Mouse (Mus musculus) Patski (cell line): ENCODE data around the gene Ybx2. TPM values are rescaled to one million over a fixed set of nuclear protein-coding genes. Genes with fewer than 3 reads are reported as not detected.
"Not testable (repeated sequence)": the region's sequence is repeated elsewhere in the genome, so short reads cannot be mapped to it uniquely, and the experiment has no call there.

ENCODE experiments used
- ATAC-seq: fragments of 100-300 bp; one replicate; pipeline ENCODE4 v1.8.0; 2021
- CTCF ChIA-PET: fragments of 350-600 bp; sonication (Branson Sonifier 250); formaldehyde crosslinking; loops from one replicate; lab custom pipeline; 2022; ENCODE audit warnings: inconsistent platforms; lab: Charles Lee
- POLR2A ChIA-PET: fragments of 350-600 bp; sonication (Branson Sonifier 250); formaldehyde crosslinking; loops from one replicate; lab custom pipeline; 2022; ENCODE audit warnings: antibody characterized with exemption, inconsistent platforms; lab: Charles Lee
- DNase-seq: peaks from one replicate; pipeline ENCODE4 v3.0.0-alpha.2; 2011; ENCODE audit warnings: low read depth, low spot score
- H3K27me3 ChIP-seq: fragments of 371-371 bp; one replicate; pipeline ENCODE4 v1.5.1; 2021
- CTCF ChIP-seq: fragments of 100-300 bp; IDR thresholded peaks from one replicate; pipeline ENCODE4 v1.5.1; 2021
- in situ Hi-C: fragments of 300-500 bp; cut with MboI; formaldehyde crosslinking; loops from 3 replicates; pipeline ENCODE4 v1.11.1; 2018; ENCODE audit warnings: low pct_unique_long_range_greater_than_20kb, mixed read lengths
- polyA plus RNA-seq: library from polyadenylated mRNA; unstranded; gene quantifications from one replicate; pipeline ENCODE4 v1.2.3, GENCODE M21; 2021

Gene Ybx2
- polyA plus RNA-seq, 1 experiment from 2014 or later = 2.4 TPM

- ChIA-PET POLR2A (interaction anchor here (1.4 kb wide), 1 partner anchor 13 kb away, joined by 3 read pairs; no protein-coding TSS in a partner anchor), CTCF (interaction anchor here (1.5 to 6.8 kb wide), 2 partner anchors 14 to 18 kb away, joined by 3 to 85 read pairs; no protein-coding TSS in a partner anchor)
- ATAC-seq (no peak), DNase-seq (no peak)
- peaks cover 5% of the 10 kb centered on the region for H3K27me3 ChIP-seq
- TF ChIP-seq CTCF = peak; percentile 31
- in situ Hi-C loops = no loop called here
Observed at GRCm38 (mm10) chr11:69950807-69951459, 15.3 kb downstream of the Ybx2 start.

DNA sequence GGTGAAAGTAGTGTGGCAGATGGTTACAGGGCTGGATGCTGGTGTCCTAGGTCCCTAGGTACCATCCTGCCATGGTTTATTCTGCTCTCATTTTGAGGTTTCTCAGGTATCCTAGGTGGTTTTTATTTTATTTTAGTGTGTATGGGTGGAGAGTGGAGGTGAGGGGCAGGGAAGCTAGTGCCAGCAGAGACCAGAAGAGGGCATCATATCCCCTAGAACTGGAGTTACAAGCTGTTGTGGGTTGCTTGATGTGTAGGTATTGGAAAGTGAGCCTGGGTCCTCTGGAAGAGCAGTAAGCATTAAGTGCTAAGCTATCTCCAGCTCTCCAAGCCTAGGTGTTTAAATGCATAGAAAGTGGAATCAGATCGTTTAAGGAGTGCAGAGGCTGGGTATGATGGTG is 16.7 kb downstream of the Ybx2 start:
- ATAC-seq (no peak), DNase-seq (no peak)
- in situ Hi-C loops = no loop called here
- H3K27me3 ChIP-seq = peaks cover 7% of the 10 kb centered on the region
- CTCF ChIA-PET = interaction anchor here (1.3 to 6.8 kb wide), 3 partner anchors 19 to 72 kb away, joined by 4 to 85 read pairs (median 5); partner anchors contain the start of gene Kctd11
- peak; percentile 60 for TF ChIP-seq CTCF
- POLR2A ChIA-PET = no interaction called here

GRCm38 (mm10) chr11:69953267-69953915 is 17.8 kb downstream of the Ybx2 start:
- ChIA-PET POLR2A (no interaction called here), CTCF (interaction anchor here (1.3 to 6.8 kb wide), 3 partner anchors 20 to 73 kb away, joined by 4 to 85 read pairs (median 5); partner anchors contain the start of gene Kctd11)
- DNase-seq = no peak
- in situ Hi-C loops = no loop called here
- no peak for ATAC-seq
- H3K27me3 ChIP-seq = peaks cover 10% of the 10 kb centered on the region
- TF ChIP-seq CTCF = no peak

- in situ Hi-C loops, ATAC-seq, POLR2A ChIA-PET, DNase-seq: not testable (repeated sequence)
- CTCF ChIA-PET = interaction anchor here (0.9 to 1.2 kb wide), 3 partner anchors 12 to 23 kb away, joined by 3 to 5 read pairs (median 5); no protein-coding TSS in a partner anchor
- H3K27me3 ChIP-seq = peaks cover 18% of the 10 kb centered on the region
Observed at GRCm38 (mm10) chr11:69955618-69956017, 20.0 kb downstream of the Ybx2 start.

GRCm38 (mm10) chr11:69956218-69956617 is 20.6 kb downstream of the Ybx2 start:
- peaks cover 18% of the 10 kb centered on the region for H3K27me3 ChIP-seq
- DNase-seq = no peak
- in situ Hi-C loops = no loop called here
- no peak for ATAC-seq
- CTCF ChIA-PET = interaction anchor here (0.9 to 1.2 kb wide), 3 partner anchors 12 to 24 kb away, joined by 3 to 5 read pairs (median 5); no protein-coding TSS in a partner anchor
- POLR2A ChIA-PET = no interaction called here
- peak; percentile 53 for TF ChIP-seq CTCF

DNA sequence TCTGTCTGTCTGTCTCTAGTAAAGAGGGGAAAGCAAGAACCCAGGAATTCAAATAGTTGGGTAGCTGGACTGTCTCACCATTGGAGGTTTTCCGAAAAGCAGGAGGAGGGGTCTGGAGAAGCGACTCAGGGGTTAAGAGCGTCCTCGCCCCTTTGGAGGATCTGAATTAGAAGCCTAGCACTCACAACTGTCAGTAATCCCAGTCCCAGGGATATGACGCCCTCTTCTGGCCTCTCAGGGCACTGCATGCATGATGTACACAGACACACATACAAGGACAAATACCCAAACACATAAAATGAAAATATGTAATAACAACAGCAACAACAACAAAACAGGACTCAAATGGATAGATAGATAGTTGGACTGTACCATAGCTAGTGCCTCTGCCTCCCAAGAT is 25.0 kb downstream of the Ybx2 start:
- POLR2A ChIA-PET = no interaction called here
- TF ChIP-seq CTCF = no peak
- in situ Hi-C loops = no loop called here
- ATAC-seq (no peak), DNase-seq (no peak)
- H3K27me3 ChIP-seq = peaks cover 25% of the 10 kb centered on the region
- CTCF ChIA-PET = interaction anchor here (1.0 to 1.1 kb wide), 2 partner anchors 12 to 39 kb away, joined by 3 to 4 read pairs; partner anchors contain the start of gene Eif5a

GRCm38 (mm10) chr11:69961841-69962240 is 26.2 kb downstream of the Ybx2 start:
- ATAC-seq = no peak
- no peak for TF ChIP-seq CTCF

DNA sequence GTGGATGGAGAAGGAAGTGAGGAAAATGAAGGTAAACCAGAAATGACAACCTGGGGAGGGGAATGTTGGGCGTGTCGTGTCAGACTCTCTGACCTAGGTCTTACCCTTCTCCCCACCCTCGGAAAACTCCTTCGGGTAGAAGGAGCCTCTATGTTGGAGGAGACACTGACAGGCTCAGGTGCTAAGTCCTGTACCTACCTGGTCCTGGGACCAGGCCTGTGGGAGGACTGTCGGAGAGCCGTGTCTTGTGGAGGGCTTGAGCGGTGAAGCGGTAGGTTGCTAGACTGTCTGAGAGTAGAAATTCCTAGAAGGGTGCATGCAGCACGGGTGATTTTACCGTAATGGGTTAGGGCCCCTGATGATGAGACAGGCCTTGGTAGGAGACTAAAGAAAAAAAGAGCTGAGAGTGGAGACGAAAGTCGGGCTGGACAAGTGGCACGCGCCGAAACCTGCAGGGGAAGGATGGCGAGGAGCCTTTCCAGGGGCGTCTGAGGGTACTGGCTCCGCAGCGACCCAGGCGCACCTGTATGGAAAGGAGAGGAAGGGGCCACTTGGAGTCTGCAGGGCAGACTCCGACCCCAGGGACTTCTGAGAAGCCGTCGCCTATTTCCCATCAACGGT is 29.2 kb downstream of the Ybx2 start, which contains the start of gene Cldn7:
TSS of gene Cldn7 (plus strand) at position 130 of the 621 bp plus-strand sequence.
- H3K27me3 ChIP-seq = peaks cover 17% of the 10 kb centered on the region
- in situ Hi-C loops = no loop called here
- POLR2A ChIA-PET = no interaction called here
- DNase-seq = no peak
- CTCF ChIA-PET = no interaction called here
- no peak for TF ChIP-seq CTCF
- no peak for ATAC-seq

More at GRCm38 (mm10) chr11:69961841-69962240, 26.2 kb downstream of the Ybx2 start:
- CTCF ChIA-PET = no interaction called here
- no peak for DNase-seq
- POLR2A ChIA-PET = no interaction called here
- in situ Hi-C loops = no loop called here
- H3K27me3 ChIP-seq = peaks cover 25% of the 10 kb centered on the region

DNA sequence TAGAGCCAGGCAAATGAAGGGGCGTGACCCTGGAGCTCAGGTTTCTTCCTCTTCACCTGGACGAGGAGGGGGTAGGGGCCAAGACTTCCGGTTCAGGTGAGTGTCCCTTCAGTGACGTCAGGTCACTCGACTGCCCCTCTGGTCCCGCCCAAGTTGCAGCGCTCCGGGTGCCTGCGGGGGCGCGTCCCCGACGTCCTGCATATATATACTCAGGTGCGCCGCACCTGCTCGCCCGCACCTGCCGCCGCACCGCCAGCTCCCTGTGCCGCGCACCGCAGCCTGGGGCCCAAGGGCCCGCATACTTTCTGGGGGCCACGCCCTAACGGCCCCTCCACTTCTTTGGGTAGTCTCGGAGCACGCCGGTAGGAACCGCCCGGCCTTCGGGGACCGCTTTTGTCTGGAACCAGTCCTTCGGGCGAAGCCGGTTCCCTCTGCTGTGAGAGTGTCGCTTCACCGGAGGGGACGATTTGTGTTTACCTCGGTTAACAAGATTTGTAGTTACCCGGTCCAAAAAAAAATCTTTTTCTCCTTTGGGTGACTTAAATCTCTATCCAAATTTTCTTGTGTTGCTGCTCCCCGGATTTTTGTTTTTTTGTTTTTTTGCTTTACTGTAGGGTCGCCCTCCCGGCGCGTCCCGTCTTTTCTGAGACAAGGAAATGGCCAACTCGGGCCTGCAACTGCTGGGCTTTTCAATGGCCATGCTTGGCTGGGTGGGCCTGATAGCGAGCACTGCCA is 29.8 kb downstream of the Ybx2 start:
- DNase-seq (no peak), ATAC-seq (no peak)
- peaks cover 13% of the 10 kb centered on the region for H3K27me3 ChIP-seq
- ChIA-PET POLR2A (no interaction called here), CTCF (no interaction called here)
- in situ Hi-C loops = no loop called here
- no peak for TF ChIP-seq CTCF
